ENCODE assay signal across 21 mouse cellular contexts in the genomic region with DNA sequence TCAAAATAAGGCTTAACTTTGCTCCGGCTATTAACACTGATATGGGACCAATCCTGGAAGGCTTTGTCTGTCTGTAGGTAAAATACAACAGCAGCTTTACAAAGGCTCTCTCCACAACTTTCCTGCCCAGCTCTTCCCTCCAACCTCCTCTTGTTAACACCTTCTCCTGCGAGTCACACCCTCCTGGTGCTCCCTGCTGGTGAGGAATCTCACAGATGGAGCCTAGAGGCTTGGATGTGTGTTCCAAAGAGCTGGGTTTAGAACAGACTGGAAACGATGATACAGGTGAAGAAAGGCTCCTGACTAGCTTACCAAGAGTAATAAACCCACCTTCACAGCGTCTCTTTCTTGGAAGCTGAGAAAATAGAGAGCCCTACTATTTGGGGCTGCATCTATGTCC.
DNase-seq lines count a peak whose midpoint lies in the region; ATAC-seq and TF ChIP-seq lines count a peak whose summit lies in the region.
"Had no signal": no experiment of that assay in that cellular context is flagged by ENCODE, and none has a peak within 500 bp of the region (broad histone marks: within the 10 kb centered on the region; RNA-seq: fewer than 3 reads in every experiment).

No protein-coding gene starts in this region.

- ATAC-seq in frontal cortex, adult (ENCODE audit: low TSS enrichment) = peak; percentile 78
- ATAC-seq: CD4-positive, CD25-positive, alpha-beta regulatory T cell, adult 4 months; forebrain, embryonic 13.5 days; forebrain, embryonic 16.5 days had no signal

- H3K27me3 ChIP-seq in cerebellum, adult 2 months (ENCODE audit: control insufficient read depth, insufficient read depth, low read length) = no peaks in the 10 kb centered on the region
- H3K27me3 ChIP-seq: CH12.LX; embryonic facial prominence, embryonic 13.5 days; embryonic facial prominence, embryonic 15.5 days; forebrain, embryonic 13.5 days had no signal

- H3K4me1 ChIP-seq in cerebellum, adult 2 months (ENCODE audit: control insufficient read depth, insufficient read depth, low read length) = no peaks in the 10 kb centered on the region; the same call in 1 of the 2 replicates
- H3K4me1 ChIP-seq: embryonic facial prominence, embryonic 13.5 days; forebrain, embryonic 10.5 days; forebrain, embryonic 13.5 days had no signal

- no peak overlapping the region for H3K27ac ChIP-seq in cerebellum, adult 2 months (ENCODE audit: insufficient read depth, low read length)
- H3K27ac ChIP-seq: embryonic facial prominence, embryonic 13.5 days; embryonic facial prominence, embryonic 15.5 days; forebrain, embryonic 10.5 days; forebrain, embryonic 13.5 days had no signal

- H3K4me3 ChIP-seq in cerebellum, adult 2 months (replicated peaks; ENCODE audit: insufficient read depth, low read depth, low read length) = no peak overlapping the region
- H3K4me3 ChIP-seq: embryonic facial prominence, embryonic 13.5 days; embryonic facial prominence, embryonic 15.5 days; erythroblast, embryonic 14.5 days; forebrain, embryonic 10.5 days; forebrain, embryonic 13.5 days had no signal

- TF ChIP-seq CTCF in cerebellum, adult 2 months (IDR thresholded peaks at IDR 0.05; ENCODE audit: borderline replicate concordance, insufficient read depth, low read depth, low read length) = peak; percentile 15; the same call in 1 of the 2 replicates

- DNase-seq in cerebellum, adult 2 months = no peak
- DNase-seq in cerebellum, postnatal 14 days = no peak
- no peak for DNase-seq in frontal cortex, postnatal 14 days (ENCODE audit: low spot score in 2 of 2)
- DNase-seq in telencephalon, adult 2 months (ENCODE audit: low read depth, low spot score) = peak; percentile 23
- no peak for DNase-seq in embryo, embryonic 9.5 days (ENCODE audit: extremely low spot score)
- DNase-seq: adrenal gland, adult 2 months; adrenal gland, postnatal 10 days; adrenal gland, postnatal 25 days; B cell, adult 2 months; cerebellum, adult 11-12 months; cerebellum, adult 8-10 months; cerebellum, adult 9-11 months had no signal

- TF ChIP-seq POLR2A in cerebellum, adult 2 months (IDR thresholded peaks at IDR 0.05; ENCODE audit: borderline replicate concordance, insufficient read depth, low read length) = no peak

- WGBS in cerebellum, adult 2 months = 50% methylated on average over 4 of the region's 4 CpGs
